Mouse (Mus musculus): ENCODE data around the gene Lhb.

DNA sequence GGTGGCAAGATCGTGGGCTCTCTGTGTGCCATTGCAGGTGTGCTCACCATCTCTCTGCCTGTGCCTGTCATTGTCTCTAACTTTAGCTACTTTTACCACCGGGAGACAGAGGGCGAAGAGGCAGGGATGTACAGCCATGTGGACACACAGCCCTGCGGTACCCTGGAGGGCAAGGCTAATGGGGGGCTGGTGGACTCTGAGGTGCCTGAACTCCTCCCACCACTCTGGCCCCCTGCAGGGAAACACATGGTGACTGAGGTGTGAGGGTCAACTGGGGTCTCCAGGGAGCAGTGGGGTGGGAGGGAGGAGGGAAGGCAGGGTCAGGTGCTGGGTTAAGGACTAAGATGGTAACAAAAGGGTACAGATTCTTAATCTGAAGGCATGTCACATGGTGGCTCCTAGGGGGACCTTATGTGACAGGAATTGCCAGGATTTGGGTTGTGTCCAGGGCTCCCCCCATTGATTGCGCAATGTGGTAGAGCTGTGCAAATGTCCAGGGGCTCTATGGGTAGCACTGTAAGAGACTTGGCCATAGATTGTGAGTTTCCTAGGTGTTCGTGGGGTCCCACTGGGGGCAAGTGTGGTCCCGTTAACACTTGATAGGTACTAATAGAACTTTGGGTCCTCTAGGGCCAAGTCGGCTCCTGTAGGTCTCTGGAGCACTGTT, 11.0 kb upstream of the Lhb start:
- no peak for TF ChIP-seq CTCF (IDR thresholded peaks at IDR 0.05)
- TF ChIP-seq POLR2A (IDR thresholded peaks at IDR 0.05; ENCODE audit: insufficient read depth, low read depth, low read length), result no peak
- TF ChIP-seq EP300 (IDR thresholded peaks at IDR 0.05; ENCODE audit: insufficient read depth, low read depth, low read length), result no peak
